Mouse (Mus musculus): Measurements from ENCODE around the gene Cask. TPM values are rescaled to one million over a fixed set of nuclear protein-coding genes. Genes with fewer than 3 reads are reported as not detected.
"Not testable (repeated sequence)": the region's sequence is repeated elsewhere in the genome, so short reads cannot be mapped to it uniquely, and the experiment has no call there.

Gene Cask
- total RNA-seq (2021): 100 to 1,000 TPM; 104 to 119 TPM
- long read RNA-seq, experiment 1, full-length matches to known transcripts: 3 of 26 reads
- long read RNA-seq, experiment 1, partial matches to known transcripts: 1 of 26 reads
- long read RNA-seq, experiment 1, other reads (novel, unspliced or antisense): 22 of 26 reads
- long read RNA-seq, experiment 2, full-length matches to known transcripts: 2 of 26 reads
- long read RNA-seq, experiment 2, partial matches to known transcripts: 4 of 26 reads
- long read RNA-seq, experiment 2, other reads (novel, unspliced or antisense): 20 of 26 reads

GRCm38 (mm10) chrX:13851285-13851684 is at the start of gene Cask:
TSS of gene Cask (minus strand) at chrX:13851367.
- no peak for DNase-seq (ENCODE audit: low spot score in 2 of 2)

DNA sequence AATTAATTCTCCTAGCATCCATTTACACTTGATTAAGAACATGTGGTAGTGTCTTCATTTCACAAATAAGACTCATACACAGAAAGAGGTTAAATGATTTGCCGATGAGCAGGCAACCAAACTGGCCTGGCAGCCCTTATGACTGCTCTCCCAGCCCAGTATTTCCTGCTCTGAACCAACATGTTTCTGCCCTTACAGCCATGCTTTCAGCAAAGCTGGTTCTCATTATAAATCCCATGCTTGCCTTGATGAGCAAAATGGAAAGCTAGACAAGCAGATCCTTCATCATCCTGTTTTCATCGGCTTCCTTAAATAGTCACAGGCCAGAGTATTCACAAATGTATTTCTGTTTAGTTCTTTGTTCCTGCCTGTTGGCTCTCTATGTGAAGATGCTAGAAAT is 38.8 kb upstream of the Cask start:
- no peak for DNase-seq (ENCODE audit: low spot score in 2 of 2)

- no peak for DNase-seq (ENCODE audit: low spot score in 2 of 2)
Measured at GRCm38 (mm10) chrX:13884348-13884747, 33.2 kb upstream of the Cask start.

GRCm38 (mm10) chrX:13881969-13882368 is 30.8 kb upstream of the Cask start:
- no peak for DNase-seq (ENCODE audit: low spot score in 2 of 2)

- DNase-seq (ENCODE audit: low spot score in 2 of 2): peak in 1 of 2 experiments; percentile 3
Measured at GRCm38 (mm10) chrX:13860145-13860544, 9.0 kb upstream of the Cask start.

DNA sequence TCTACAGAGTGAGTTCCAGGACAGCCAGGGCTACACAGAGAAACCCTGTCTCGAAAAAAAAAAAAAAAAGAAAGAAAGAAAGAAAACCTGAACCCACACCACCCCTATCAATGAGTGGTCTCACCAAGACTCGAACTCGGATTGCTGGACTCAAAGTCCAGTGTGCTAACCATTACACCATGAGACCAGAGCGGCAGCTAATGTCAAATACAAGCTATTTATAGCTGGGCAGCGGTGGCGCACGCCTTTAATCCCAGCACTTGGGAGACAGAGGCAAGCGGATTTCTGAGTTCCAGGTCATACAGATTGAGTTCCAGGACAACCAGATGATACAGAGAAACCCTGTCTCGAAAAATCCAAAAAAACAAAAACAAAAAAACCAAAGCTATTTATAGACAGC is 7.9 kb upstream of the Cask start:
- DNase-seq (ENCODE audit: low spot score in 2 of 2): no peak

DNA sequence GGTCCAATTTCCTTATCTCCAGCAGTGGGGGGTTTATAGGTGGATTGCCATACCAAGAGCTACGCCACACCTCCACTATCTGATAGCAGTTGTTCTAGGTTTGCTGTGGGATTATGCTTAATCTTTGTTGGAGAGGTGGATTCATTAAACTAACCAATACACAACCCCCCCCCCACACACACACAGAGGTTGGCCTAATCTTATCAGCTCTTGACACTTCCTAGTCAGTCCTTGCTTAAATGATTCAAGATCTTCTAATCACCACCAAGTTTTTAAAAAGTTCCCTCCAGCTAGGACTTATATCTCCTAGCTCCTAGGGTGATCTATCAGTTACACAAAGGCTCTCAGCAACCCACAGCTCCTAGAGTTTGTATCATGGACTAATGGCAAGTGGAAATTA is 2.7 kb downstream of the Cask start:
- DNase-seq (ENCODE audit: low spot score in 2 of 2): no peak

GRCm38 (mm10) chrX:13847502-13847851 is 3.7 kb downstream of the Cask start:
- DNase-seq (ENCODE audit: low spot score in 2 of 2): peak; percentile 3 to 8

DNA sequence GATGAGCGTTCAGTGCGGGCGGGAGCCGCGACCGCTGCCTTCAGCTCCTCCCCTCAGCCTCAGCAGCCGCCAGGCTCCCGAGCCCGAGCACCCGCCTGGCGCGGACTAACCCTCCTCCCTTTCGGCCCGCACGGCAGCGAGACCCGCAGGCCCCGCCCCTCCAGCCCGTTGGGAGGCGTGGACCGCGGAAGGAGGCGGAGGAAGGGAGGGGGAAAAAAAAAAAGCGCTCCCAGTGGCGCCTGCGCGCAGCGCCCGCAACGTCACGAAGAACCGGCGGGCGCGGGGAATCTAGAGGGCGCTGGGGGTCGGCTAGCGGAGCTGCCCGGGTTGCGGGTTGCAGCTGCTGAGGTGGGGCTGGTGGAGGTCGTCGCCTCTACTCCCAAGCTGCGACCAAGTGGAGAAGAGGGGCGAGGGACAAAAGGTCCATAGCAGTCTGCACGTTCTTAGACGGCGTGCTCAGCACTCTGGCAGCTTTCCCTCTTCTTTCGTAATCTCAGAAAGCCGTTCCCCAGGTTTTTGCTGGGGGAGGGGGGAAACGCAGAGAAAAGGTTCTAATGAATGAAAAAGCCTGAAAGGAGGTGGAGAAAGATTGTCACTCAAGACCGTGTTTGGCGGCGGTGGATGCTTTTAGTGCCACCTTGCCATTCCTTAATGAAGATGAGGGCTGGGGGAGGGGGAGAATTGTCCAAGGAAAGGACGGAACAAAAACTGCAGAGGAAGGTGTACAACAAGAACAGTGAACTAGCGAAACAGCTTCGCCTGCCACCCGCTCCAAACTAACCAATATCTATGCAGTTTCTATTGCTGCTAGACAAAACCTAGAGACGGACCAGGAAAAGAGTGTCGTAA is 4.3 kb downstream of the Cask start:
- peak; percentile 71 to 88 for DNase-seq (ENCODE audit: low spot score in 2 of 2)

GRCm38 (mm10) chrX:13845858-13846652 is 5.1 kb downstream of the Cask start:
- DNase-seq (ENCODE audit: low spot score in 2 of 2): peak; percentile 10 to 36

DNA sequence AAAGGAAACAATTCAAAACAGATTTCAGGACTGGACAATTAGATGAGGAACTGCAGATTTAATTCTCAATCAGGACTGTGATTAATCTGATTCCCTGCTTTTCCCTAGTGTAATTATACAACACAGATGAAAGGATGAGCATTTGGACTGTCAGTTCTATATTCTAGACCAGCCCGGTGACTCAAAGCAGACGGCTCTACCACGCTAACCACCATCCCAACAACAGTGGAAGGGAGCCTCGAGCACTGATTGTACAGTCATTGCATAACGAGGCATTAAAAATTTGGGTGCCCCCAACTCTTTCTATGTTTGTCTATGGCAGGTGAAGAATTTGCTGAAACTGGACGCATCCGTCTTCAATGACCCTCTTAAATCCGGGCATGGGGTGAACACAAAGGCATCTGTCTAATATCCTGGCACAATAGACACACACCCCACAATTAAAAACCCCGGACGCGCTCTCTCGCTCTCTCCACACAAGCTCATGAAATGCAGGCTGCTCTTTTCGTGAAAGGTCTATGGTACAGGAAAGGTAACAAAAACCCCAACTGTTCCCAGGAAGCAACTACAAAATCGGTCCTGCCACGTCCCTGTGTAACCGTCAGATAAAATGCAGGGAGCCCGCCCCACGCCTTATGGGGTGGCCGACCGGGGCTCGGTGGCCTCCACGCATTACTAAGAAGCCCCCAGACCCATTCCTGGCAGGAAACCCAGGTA is 5.9 kb downstream of the Cask start:
- DNase-seq (ENCODE audit: low spot score in 2 of 2): peak; percentile 4 to 15

GRCm38 (mm10) chrX:13822792-13823191 is 28.4 kb downstream of the Cask start:
- peak in 1 of 2 experiments; percentile 3 for DNase-seq (ENCODE audit: low spot score in 2 of 2)

DNA sequence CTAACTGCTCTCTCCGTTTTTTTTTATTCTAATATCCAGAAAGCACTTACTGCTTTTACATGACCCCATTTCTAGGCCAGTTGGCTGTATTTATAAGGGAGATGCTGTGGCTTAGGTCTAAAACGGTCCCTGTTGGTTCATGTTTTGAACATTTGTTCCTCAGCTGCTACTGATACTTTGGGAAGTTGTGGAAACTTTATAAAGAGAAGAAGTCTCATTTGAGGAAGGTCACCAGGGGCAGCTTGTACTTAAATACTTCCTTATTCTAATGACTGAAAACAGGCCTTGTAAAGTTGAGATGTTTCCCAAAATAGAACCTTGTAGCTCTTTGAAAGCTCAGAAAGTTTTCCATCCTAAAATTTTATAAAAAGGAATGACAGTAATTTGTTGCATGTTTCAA is 52.4 kb downstream of the Cask start:
- no peak for DNase-seq (ENCODE audit: low spot score in 2 of 2)

GRCm38 (mm10) chrX:13765672-13766071 is 85.5 kb downstream of the Cask start:
- DNase-seq (ENCODE audit: low spot score in 2 of 2): no peak

- DNase-seq (ENCODE audit: low spot score in 2 of 2): no peak
Measured at GRCm38 (mm10) chrX:13765024-13765423, 86.1 kb downstream of the Cask start.

DNA sequence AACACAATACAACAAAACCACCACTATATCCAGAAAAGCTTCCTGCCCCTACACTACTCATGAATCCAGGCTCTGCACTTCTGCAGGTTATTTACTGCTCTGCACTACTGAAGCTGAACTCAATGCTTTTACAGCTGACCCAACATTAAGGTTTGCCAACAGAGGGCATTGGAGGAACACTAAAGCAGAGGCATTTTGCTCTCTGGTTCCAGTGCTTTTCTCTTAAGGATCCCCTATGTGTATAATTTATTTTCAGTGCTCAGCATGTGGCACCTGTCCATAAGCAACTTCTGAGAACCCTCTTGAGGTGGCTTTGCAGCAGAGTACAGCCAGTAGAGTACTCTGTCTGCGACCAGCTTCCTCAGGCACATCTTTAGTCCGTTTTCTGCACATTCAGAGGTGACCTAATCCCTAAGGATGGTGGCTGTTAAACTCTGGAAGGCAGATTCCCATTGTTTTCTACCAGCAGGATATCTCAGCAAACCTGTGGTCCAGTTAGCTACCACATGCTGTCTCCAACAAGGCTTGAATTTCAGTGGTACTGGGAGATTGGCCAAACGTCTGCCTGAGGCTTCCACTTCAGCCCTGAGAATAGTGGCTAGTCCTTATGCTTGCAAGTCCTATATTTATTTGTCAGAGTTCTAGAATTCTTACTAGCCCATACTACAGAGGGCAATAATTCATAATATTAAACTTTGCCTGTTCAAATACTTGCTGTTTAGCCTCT is 93.7 kb downstream of the Cask start:
- no peak for DNase-seq (ENCODE audit: low spot score in 2 of 2)

DNA sequence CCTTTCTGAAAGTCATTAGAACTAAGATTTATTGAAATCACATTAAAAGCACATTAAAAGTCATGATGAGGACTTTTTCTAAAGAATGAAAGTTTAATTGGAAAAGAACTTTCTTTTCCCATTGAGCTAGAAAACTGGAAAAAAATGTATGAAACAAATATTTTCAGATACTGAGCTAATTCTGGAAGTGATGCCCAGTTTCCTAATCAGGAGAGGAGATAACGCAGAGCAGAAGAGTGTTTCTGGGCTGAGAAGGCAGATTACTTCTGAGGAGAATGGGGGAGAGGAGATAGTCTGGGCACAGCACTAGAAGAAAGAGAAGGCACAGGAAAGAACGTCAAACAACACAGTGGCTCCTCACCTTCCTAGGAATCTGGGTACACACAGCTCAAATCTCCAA is 110.1 kb downstream of the Cask start:
- no peak for DNase-seq (ENCODE audit: low spot score in 2 of 2)

GRCm38 (mm10) chrX:13730785-13731184 is 120.4 kb downstream of the Cask start:
- DNase-seq (ENCODE audit: low spot score in 2 of 2): not testable (repeated sequence)

- DNase-seq (ENCODE audit: low spot score in 2 of 2): no peak
Measured at GRCm38 (mm10) chrX:13729835-13730480, 121.2 kb downstream of the Cask start.
